Mouse (Mus musculus) thymus, postnatal 0 days (tissue): ENCODE results near the gene Ivns1abp. TPM values are rescaled to one million over a fixed set of nuclear protein-coding genes. Genes with fewer than 3 reads are reported as not detected.

Source experiments
- polyA plus RNA-seq: library from polyadenylated mRNA; unstranded; fragments of >200 nt; fragmentation: Nextera tagmentation; extraction: Ambion mirVana; gene quantifications from 2 replicates; pipeline ENCODE4 v1.2.1, GENCODE M21; 2015

Gene Ivns1abp
- polyA plus RNA-seq, 1 experiment from 2014 or later = 171 TPM

Other genes starting within 250 kb of the Ivns1abp start
- not detected in 2 replicates for gene Gm47985, start 161.9 kb upstream of the Ivns1abp start, polyA plus RNA-seq
- not detected in 2 replicates for gene Gm8947, start 152.1 kb upstream of the Ivns1abp start, polyA plus RNA-seq
- not detected in 2 replicates for gene Gm47995, start 146.0 kb upstream of the Ivns1abp start, polyA plus RNA-seq
- not detected in 2 replicates for gene 3110040M04Rik, start 140.4 kb upstream of the Ivns1abp start, polyA plus RNA-seq
- not detected in 2 replicates for gene Gm47996, start 134.3 kb upstream of the Ivns1abp start, polyA plus RNA-seq
- gene Swt1, start 84.0 kb downstream of the Ivns1abp start, polyA plus RNA-seq = 38.7 and 42.7 TPM in 2 replicates
- gene Trmt1l, start 84.1 kb downstream of the Ivns1abp start, polyA plus RNA-seq = 27.2 and 29.9 TPM in 2 replicates
- gene Rnf2, start 156.5 kb downstream of the Ivns1abp start, polyA plus RNA-seq = 65.0 and 67.6 TPM in 2 replicates
- gene Fam129a, start 226.7 kb downstream of the Ivns1abp start, polyA plus RNA-seq = 10.9 and 12.6 TPM in 2 replicates